Mouse (Mus musculus) heart, embryonic 14.5 days (tissue): ENCODE measurements around the gene Rft1. TPM values are rescaled to one million over a fixed set of nuclear protein-coding genes. Genes with fewer than 3 reads are reported as not detected.

Experiments used
- ATAC-seq: fragments of 200-750 bp; cut with Nextera tagmentation; 2 replicates; pipeline ENCODE4 v1.8.0; 2017; ENCODE audit warnings: low read depth, moderate TSS enrichment; ENCODE audit not compliant: insufficient number of reproducible peaks, insufficient read depth, low FRiP score
- H3K27ac ChIP-seq, 2 experiments: fragments of 200-500 bp in 1 of 2; fragments of 300-500 bp in 1 of 2; sonication (generic) in 1 of 2; replicated peaks in 1 of 2; 2 replicates each; pipeline ENCODE4 v1.5.1; 2012 to 2014; ENCODE audit warnings: low read depth in 2 of 2, low read length in 2 of 2, control low read depth in 1 of 2, mild to moderate bottlenecking in 1 of 2, mixed read lengths in 1 of 2; ENCODE audit not compliant: control insufficient read depth in 1 of 2, insufficient read depth in 1 of 2
- H3K27me3 ChIP-seq: fragments of 300-500 bp; sonication (generic); 2 replicates; pipeline ENCODE4 v1.6.1; 2014; ENCODE audit warnings: mild to moderate bottlenecking, low read length, control low read depth; ENCODE audit not compliant: control insufficient read depth, insufficient read depth
- H3K36me3 ChIP-seq: fragments of 300-500 bp; sonication (generic); 2 replicates; pipeline ENCODE4 v1.6.1; 2014; ENCODE audit warnings: mild to moderate bottlenecking, control low read depth, low read length, mixed read lengths; ENCODE audit not compliant: control insufficient read depth, insufficient read depth
- H3K4me1 ChIP-seq, 2 experiments: fragments of 200-500 bp in 1 of 2; fragments of 300-500 bp in 1 of 2; sonication (generic) in 1 of 2; 2 replicates each; pipeline ENCODE4 v1.6.1; 2012 to 2014; ENCODE audit warnings: low read length in 2 of 2, control low read depth in 1 of 2, mixed read lengths in 1 of 2; ENCODE audit not compliant: control insufficient read depth in 2 of 2, insufficient read depth in 2 of 2
- H3K4me2 ChIP-seq: fragments of 300-500 bp; sonication (generic); 2 replicates; pipeline ENCODE4 v1.6.1; 2014; ENCODE audit warnings: mild to moderate bottlenecking, low read length
- H3K4me3 ChIP-seq, 2 experiments: fragments of 200-500 bp in 1 of 2; fragments of 300-500 bp in 1 of 2; sonication (generic) in 1 of 2; 2 replicates each; pipeline ENCODE4 v1.5.1; 2012 to 2014; ENCODE audit warnings: low read length in 2 of 2, mild to moderate bottlenecking in 2 of 2, control low read depth in 1 of 2, low read depth in 1 of 2, moderate library complexity in 1 of 2; ENCODE audit not compliant: control insufficient read depth in 1 of 2, insufficient read depth in 1 of 2
- H3K9ac ChIP-seq: fragments of 300-500 bp; sonication (generic); 2 replicates; pipeline ENCODE4 v1.6.1; 2014; ENCODE audit warnings: mild to moderate bottlenecking, low read length
- H3K9me3 ChIP-seq: fragments of 300-500 bp; sonication (generic); 2 replicates; pipeline ENCODE4 v1.6.1; 2016; ENCODE audit warnings: low read length, control low read depth; ENCODE audit not compliant: control insufficient read depth
- WGBS: fragments of 180-500 bp; shearing (Covaris S2); extraction: QIAGEN DNeasy Blood & Tissue Kit; methylation state at CpG from one replicate; pipeline ENCODE4 v1.1.7; 2014; 5-methylcytosine and 5-hydroxymethylcytosine counted together
- polyA plus RNA-seq: library from polyadenylated mRNA; unstranded; fragments of >200 nt; fragmentation: Nextera tagmentation; extraction: Ambion mirVana; gene quantifications from 2 replicates; pipeline ENCODE4 v1.2.1, GENCODE M21; 2014

Gene Rft1
- polyA plus RNA-seq, 1 experiment from 2014 or later: 11.8 TPM

DNA sequence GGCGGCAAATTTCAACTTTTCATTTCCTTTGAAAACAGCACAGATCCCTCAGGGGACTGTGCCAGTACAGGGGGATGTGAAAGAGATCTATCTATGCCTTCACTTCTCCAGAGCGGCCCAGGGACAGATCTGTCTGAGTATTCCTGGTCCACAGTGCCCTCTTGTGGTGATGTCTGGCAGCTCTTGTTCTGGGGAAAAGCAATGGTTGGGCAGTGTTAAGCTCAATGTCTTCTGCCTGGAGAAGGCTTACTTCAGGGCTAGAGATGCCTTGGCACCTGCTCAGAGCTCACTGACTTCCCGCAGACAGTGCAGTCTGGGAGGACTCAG lies 17.8 kb downstream of the Rft1 start:
- 11% methylated on average over 3 of the region's 3 CpGs for WGBS
- H3K36me3 ChIP-seq: peaks cover 69% of the 10 kb centered on the region

DNA sequence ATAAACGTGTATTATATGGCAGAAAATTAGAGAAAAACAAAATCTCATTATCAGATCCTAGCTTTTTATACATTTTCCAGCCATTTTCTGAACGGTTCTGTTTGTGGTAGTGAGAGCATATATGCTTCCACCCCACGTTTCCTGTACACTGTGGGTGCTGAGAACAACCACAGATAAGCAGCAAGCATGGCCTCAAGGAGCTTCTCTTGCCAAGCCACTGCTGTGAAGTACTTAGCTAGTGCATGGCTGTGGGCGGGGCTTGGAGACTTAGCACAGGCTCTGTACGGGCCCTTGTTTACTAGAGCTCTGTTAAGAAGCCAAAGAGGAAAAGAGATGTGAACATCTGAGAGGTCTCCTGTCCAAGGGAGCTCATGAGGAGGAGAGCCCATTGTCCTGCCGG lies 20.8 kb downstream of the Rft1 start:
- ATAC-seq: no peak
- WGBS: 53% methylated on average over 6 of the region's 6 CpGs
- Histone ChIP-seq H3K27me3 (no peaks in the 10 kb centered on the region), H3K4me2 (no peak overlapping the region), H3K4me1 (peaks cover 0 to 4% of the 10 kb centered on the region in 2 experiments; a peak in 1 of 4 replicates), H3K9ac (no peak overlapping the region), H3K9me3 (no peaks in the 10 kb centered on the region), H3K27ac (no peak overlapping the region), H3K4me3 (no peak overlapping the region), H3K36me3 (peaks cover 68% of the 10 kb centered on the region)

More for the DNA sequence above, 17.8 kb downstream of the Rft1 start:
- ATAC-seq: peak; percentile 54; the same call in 1 of the 2 replicates
- Histone ChIP-seq H3K4me1 (peaks cover 0 to 4% of the 10 kb centered on the region in 2 experiments; a peak in 1 of 4 replicates), H3K9me3 (no peaks in the 10 kb centered on the region), H3K4me2 (no peak overlapping the region), H3K27ac (no peak overlapping the region), H3K9ac (no peak overlapping the region), H3K4me3 (no peak overlapping the region), H3K27me3 (no peaks in the 10 kb centered on the region)

DNA sequence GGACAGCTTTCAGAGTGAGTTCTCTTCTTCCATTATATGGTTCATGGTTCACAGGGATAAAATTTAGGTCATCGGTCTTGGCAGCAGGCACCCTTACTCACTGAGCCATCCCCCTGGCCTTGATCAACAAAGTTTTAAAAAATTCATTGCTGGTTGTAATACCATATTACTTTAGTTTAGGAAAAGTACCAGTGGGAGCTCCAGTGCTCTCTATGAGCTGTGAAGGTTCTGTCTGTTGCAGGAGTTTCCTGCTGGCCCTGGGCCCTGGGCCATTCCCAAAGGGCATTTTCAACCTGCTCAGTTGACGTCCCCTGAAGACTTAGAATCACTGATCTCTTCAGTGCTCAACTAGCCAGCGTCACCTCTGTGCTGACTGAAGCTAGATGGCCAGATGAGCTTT lies 28.0 kb downstream of the Rft1 start:
- no peak overlapping the region for H3K4me3 ChIP-seq
- H3K9ac ChIP-seq: no peak overlapping the region
- no peaks in the 10 kb centered on the region for H3K4me1 ChIP-seq
- no peaks in the 10 kb centered on the region for H3K9me3 ChIP-seq
- H3K27me3 ChIP-seq: no peaks in the 10 kb centered on the region
- 86% methylated on average over 3 of the region's 3 CpGs for WGBS
- no peak overlapping the region for H3K27ac ChIP-seq
- no peak for ATAC-seq
- H3K36me3 ChIP-seq: peaks cover 74% of the 10 kb centered on the region
- no peak overlapping the region for H3K4me2 ChIP-seq

DNA sequence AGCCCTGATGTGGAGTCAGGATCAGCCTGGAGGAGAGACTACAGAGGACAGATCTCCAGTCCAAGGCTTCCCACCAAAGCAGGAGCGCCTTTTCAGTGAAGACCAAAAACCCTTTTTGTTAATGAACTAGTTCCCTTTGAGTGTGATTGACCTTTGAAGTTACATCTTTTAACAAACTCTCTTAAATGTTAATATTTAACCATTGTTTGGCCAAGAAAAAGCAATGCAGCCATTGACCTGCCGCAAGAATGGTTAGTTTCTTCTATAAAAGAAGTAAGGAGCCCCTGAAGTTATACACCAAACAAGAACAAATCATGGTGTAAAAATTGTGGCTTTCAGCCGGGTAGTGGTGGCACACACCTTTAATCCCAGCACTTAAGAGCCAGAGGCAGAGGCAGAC lies 36.5 kb downstream of the Rft1 start:
- H3K4me2 ChIP-seq: no peak overlapping the region
- no peak overlapping the region for H3K27ac ChIP-seq
- no peaks in the 10 kb centered on the region for H3K4me1 ChIP-seq
- H3K27me3 ChIP-seq: no peaks in the 10 kb centered on the region
- WGBS: 92% methylated on average over 3 of the region's 3 CpGs
- no peak for ATAC-seq
- peaks cover 28% of the 10 kb centered on the region for H3K36me3 ChIP-seq
- H3K9me3 ChIP-seq: no peaks in the 10 kb centered on the region
- H3K9ac ChIP-seq: no peak overlapping the region
- H3K4me3 ChIP-seq: no peak overlapping the region

DNA sequence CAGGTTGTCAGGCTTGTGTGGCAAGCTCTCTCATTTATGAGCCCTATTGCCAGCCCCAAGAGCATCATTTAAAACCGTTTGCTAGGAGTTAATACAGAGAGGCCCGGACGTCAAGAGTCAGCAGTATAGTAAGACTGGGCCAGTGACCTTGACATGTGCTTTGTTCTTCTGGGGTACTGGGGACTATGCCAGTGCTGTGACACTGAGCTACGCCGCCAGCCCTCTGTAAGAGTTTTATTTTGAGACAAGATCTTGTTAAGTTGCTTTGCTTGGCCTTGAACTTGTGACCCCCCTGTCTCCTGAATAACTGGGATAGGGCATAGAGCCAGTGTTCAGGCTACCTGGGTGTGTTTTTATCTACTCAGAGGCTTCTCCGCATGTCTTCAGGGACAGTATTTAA lies 38.3 kb downstream of the Rft1 start:
- no peak overlapping the region for H3K27ac ChIP-seq
- no peaks in the 10 kb centered on the region for H3K27me3 ChIP-seq
- H3K4me2 ChIP-seq: no peak overlapping the region
- no peak for ATAC-seq
- peaks cover 24% of the 10 kb centered on the region for H3K36me3 ChIP-seq
- H3K9me3 ChIP-seq: no peaks in the 10 kb centered on the region
- WGBS: 76% methylated on average over 6 of the region's 6 CpGs
- H3K4me3 ChIP-seq: no peak overlapping the region
- no peak overlapping the region for H3K9ac ChIP-seq
- no peaks in the 10 kb centered on the region for H3K4me1 ChIP-seq

DNA sequence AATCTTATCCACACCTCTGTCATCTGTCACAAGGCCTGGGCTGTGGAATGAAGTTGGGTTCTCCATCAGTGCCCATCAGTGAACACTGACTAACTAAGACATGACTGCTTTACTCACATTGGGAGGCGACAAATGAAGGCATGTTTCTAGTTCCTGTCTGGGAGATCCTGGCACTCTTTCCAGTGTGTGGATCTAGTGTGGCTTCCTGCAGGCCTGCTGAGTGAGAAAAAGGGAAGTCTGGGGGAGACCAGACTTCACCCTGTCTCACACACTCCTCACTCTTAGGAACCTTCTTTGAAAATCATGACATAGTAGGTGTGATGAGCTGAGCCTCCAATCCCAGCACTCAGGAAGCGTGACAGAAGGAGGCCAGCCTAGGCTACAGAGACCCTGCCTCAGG lies 40.6 kb downstream of the Rft1 start:
- H3K4me3 ChIP-seq: no peak overlapping the region
- no peaks in the 10 kb centered on the region for H3K4me1 ChIP-seq
- H3K27ac ChIP-seq: no peak overlapping the region
- H3K36me3 ChIP-seq: peaks cover 19% of the 10 kb centered on the region
- H3K4me2 ChIP-seq: no peak overlapping the region
- ATAC-seq: no peak
- no peak overlapping the region for H3K9ac ChIP-seq
- H3K9me3 ChIP-seq: no peaks in the 10 kb centered on the region
- H3K27me3 ChIP-seq: no peaks in the 10 kb centered on the region
- WGBS: 79% methylated on average over 2 of the region's 2 CpGs

DNA sequence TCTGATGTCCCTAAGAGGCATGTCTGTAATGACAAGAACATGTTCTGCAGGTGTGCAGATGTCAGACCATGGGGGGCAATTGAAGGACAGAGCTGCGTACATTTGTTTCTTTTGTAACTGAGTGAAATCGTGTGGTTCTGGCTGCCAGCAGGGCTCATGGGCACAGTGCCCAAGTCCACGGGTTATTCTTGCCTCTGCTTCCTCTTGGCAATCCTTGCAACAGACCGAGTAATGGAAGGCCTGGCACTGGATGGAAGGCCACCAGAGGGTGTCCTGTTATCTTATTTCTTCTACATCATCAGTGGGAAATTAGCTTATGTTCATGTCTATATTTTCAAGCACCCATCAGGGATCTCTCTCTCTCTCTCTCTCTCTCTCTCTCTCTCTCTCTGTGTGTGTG lies 41.4 kb downstream of the Rft1 start:
- peaks cover 10% of the 10 kb centered on the region; the same call in 1 of the 2 replicates for H3K36me3 ChIP-seq
- H3K4me2 ChIP-seq: no peak overlapping the region
- H3K27ac ChIP-seq: no peak overlapping the region
- WGBS: 48% methylated on average over 4 of the region's 4 CpGs
- H3K27me3 ChIP-seq: no peaks in the 10 kb centered on the region
- no peak overlapping the region for H3K9ac ChIP-seq
- no peaks in the 10 kb centered on the region for H3K9me3 ChIP-seq
- no peaks in the 10 kb centered on the region for H3K4me1 ChIP-seq
- no peak for ATAC-seq
- H3K4me3 ChIP-seq: no peak overlapping the region

DNA sequence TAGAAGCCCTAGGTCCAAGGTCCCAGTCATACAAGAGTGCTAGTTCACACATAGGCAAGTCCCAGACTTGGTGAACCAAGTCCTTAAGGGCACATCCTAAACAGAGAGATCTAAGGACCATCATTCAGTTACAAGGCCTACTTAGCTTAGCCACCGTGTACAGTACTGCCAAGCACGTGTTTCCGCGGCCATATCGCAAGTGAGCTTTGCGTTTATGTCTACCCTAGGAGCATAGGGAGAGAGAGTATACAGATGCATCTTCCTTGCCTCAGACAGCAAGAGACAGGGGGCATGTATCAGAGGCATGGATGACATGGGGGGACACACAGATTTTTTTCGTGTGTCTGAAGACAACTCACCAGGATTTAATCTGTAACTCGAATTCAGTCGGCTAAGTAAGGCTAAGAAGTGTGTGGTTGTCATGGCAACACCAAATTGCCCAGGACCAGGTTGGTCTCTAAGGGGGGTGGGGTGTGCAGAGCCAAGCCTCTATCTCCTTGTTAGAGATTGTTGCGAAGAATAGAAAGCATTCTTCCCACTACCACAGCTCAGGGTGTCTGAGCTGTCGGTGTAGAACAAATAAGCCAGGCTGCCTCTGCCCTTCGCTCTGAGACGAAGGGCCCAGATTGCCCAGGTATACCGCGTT lies 43.4 kb downstream of the Rft1 start:
- no peak overlapping the region for H3K9ac ChIP-seq
- no peak for ATAC-seq
- WGBS: 74% methylated on average over 15 of the region's 15 CpGs

More for the DNA sequence above, 43.4 kb downstream of the Rft1 start:
- Histone ChIP-seq H3K4me2 (no peak overlapping the region), H3K4me1 (no peaks in the 10 kb centered on the region), H3K4me3 (no peak overlapping the region), H3K27me3 (no peaks in the 10 kb centered on the region), H3K9me3 (no peaks in the 10 kb centered on the region), H3K36me3 (no peaks in the 10 kb centered on the region), H3K27ac (no peak overlapping the region)
